Mouse (Mus musculus) MEL (cell line): ENCODE results near the gene Selenom. TPM values are rescaled to one million over a fixed set of nuclear protein-coding genes. Genes with fewer than 3 reads are reported as not detected.

Source experiments
- DNase-seq: peaks from one replicate; pipeline ENCODE4 v3.0.0; 2011; ENCODE audit warnings: low read depth, low spot score
- H3K27ac ChIP-seq: 2 replicates; pipeline ENCODE4 v1.5.1; 2012; ENCODE audit warnings: low read depth, mild to moderate bottlenecking, control low read depth, low read length, moderate library complexity; ENCODE audit not compliant: control insufficient read depth
- H3K27me3 ChIP-seq, 2 experiments: fragments of 150-350 bp in 1 of 2; sonication (generic) in 1 of 2; 2 replicates each; pipeline ENCODE4 v1.6.1; 2012; ENCODE audit warnings: low read length in 2 of 2, mild to moderate bottlenecking in 2 of 2, improper control_type of control experiment in 1 of 2, moderate library complexity in 1 of 2; ENCODE audit not compliant: insufficient read depth in 2 of 2, control insufficient read depth in 1 of 2
- H3K36me3 ChIP-seq, 2 experiments: 2 replicates each; pipeline ENCODE4 v1.6.1; 2012 to 2014; ENCODE audit warnings: low read length in 2 of 2, improper control_type of control experiment in 1 of 2, inconsistent platforms in 1 of 2, mild to moderate bottlenecking in 1 of 2; ENCODE audit not compliant: insufficient read depth in 2 of 2, control insufficient read depth in 1 of 2
- H3K4me1 ChIP-seq, 2 experiments: fragments of 150-350 bp in 1 of 2; sonication (generic) in 1 of 2; 2 replicates each; pipeline ENCODE4 v1.6.1; 2012; ENCODE audit warnings: low read length in 2 of 2, improper control_type of control experiment in 1 of 2, mild to moderate bottlenecking in 1 of 2; ENCODE audit not compliant: insufficient read depth in 2 of 2, control insufficient read depth in 1 of 2
- H3K4me3 ChIP-seq, 2 experiments: fragments of 150-350 bp in 1 of 2; sonication (generic) in 1 of 2; 2 replicates each; pipeline ENCODE4 v1.5.1; 2012; ENCODE audit warnings: low read depth in 2 of 2, low read length in 2 of 2, mild to moderate bottlenecking in 2 of 2, moderate library complexity in 2 of 2, control low read depth in 1 of 2, improper control_type of control experiment in 1 of 2; ENCODE audit not compliant: control insufficient read depth in 1 of 2, insufficient read depth in 1 of 2
- H3K79me2 ChIP-seq: 2 replicates; pipeline ENCODE4 v1.6.1; 2012; ENCODE audit warnings: mild to moderate bottlenecking, low read length, moderate library complexity; ENCODE audit not compliant: control insufficient read depth, poor library complexity, insufficient read depth
- H3K9ac ChIP-seq: 2 replicates; pipeline ENCODE4 v1.6.1; 2012; ENCODE audit warnings: low read depth, mild to moderate bottlenecking, control low read depth, low read length, moderate library complexity; ENCODE audit not compliant: control insufficient read depth, poor library complexity, severe bottlenecking
- H3K9me3 ChIP-seq: fragments of 150-350 bp; sonication (generic); replicated peaks from 2 replicates; pipeline ENCODE4 v1.6.1; 2012; ENCODE audit warnings: mild to moderate bottlenecking, low read length, improper control_type of control experiment, moderate library complexity; ENCODE audit not compliant: insufficient read depth
- CHD2 ChIP-seq: IDR thresholded peaks from 2 replicates; pipeline ENCODE4 v1.6.1; 2011; ENCODE audit warnings: low read length, improper control_type of control experiment
- E2F4 ChIP-seq: IDR thresholded peaks from 2 replicates; pipeline ENCODE4 v1.6.1; 2011; ENCODE audit warnings: low read depth, low read length, improper control_type of control experiment, borderline replicate concordance
- ELF1 ChIP-seq: IDR thresholded peaks from 2 replicates; pipeline ENCODE4 v1.6.1; 2014; ENCODE audit warnings: low read depth, mild to moderate bottlenecking, inconsistent platforms, low read length, improper control_type of control experiment, moderate library complexity
- MAFK ChIP-seq: IDR thresholded peaks from 2 replicates; pipeline ENCODE4 v1.6.1; 2011; ENCODE audit warnings: low read depth, mild to moderate bottlenecking, low read length, improper control_type of control experiment, borderline replicate concordance
- MYC ChIP-seq: IDR thresholded peaks from 2 replicates; pipeline ENCODE4 v1.6.1; 2011; ENCODE audit warnings: low read depth, mild to moderate bottlenecking, low read length, improper control_type of control experiment, moderate library complexity
- NRF1 ChIP-seq: IDR thresholded peaks from 2 replicates; pipeline ENCODE4 v1.6.1; 2014; ENCODE audit warnings: low read depth, mild to moderate bottlenecking, inconsistent platforms, low read length, improper control_type of control experiment, moderate library complexity; ENCODE audit not compliant: poor library complexity, insufficient read depth, severe bottlenecking
- POLR2AphosphoS2 ChIP-seq: IDR thresholded peaks from 2 replicates; pipeline ENCODE4 v1.6.1; 2011; ENCODE audit warnings: low read length, improper control_type of control experiment
- POLR2AphosphoS5 ChIP-seq: IDR thresholded peaks from 2 replicates; pipeline ENCODE4 v1.6.1; 2012; ENCODE audit warnings: low read depth, borderline replicate concordance, mild to moderate bottlenecking, inconsistent platforms, low read length, moderate library complexity, mixed read lengths
- TAL1 ChIP-seq: IDR thresholded peaks from 2 replicates; pipeline ENCODE4 v1.6.1; 2012; ENCODE audit warnings: mild to moderate bottlenecking, inconsistent platforms, low read length, moderate library complexity, mixed read lengths
- TBP ChIP-seq: IDR thresholded peaks from 2 replicates; pipeline ENCODE4 v1.8.0; 2011; ENCODE audit warnings: low read depth, low read length, improper control_type of control experiment
- TCF12 ChIP-seq: IDR thresholded peaks from 2 replicates; pipeline ENCODE4 v1.6.1; 2014; ENCODE audit warnings: low read depth, mild to moderate bottlenecking, inconsistent platforms, low read length, improper control_type of control experiment, moderate library complexity
- ZC3H11A ChIP-seq: IDR thresholded peaks from 2 replicates; pipeline ENCODE4 v1.6.1; 2012; ENCODE audit warnings: low read depth, mild to moderate bottlenecking, inconsistent platforms, low read length, improper control_type of control experiment
- ZMIZ1 ChIP-seq: IDR thresholded peaks from 2 replicates; pipeline ENCODE4 v1.6.1; 2012; ENCODE audit warnings: low read depth, mild to moderate bottlenecking, inconsistent platforms, low read length, improper control_type of control experiment, moderate library complexity
- polyA plus RNA-seq, 2 experiments: library from polyadenylated mRNA; stranded (reverse) in 1 of 2; unstranded in 1 of 2; fragments of >175 nt in 1 of 2; fragments of >200 nt in 1 of 2; gene quantifications; 2 replicates each; pipeline versions ENCODE4 v1.2.1 to v1.2.4; 2012; ENCODE audit warnings: low replicate concordance in 2 of 2, low read depth in 1 of 2; ENCODE audit not compliant: insufficient read length in 2 of 2, insufficient read depth in 1 of 2, missing spikeins in 1 of 2
- total RNA-seq: library from RNA; depleted of rRNA; stranded (reverse); fragments of 300-350 nt; gene quantifications from 2 replicates; pipeline ENCODE4 v1.2.3, GENCODE M21; 2012; rRNA removed

Selenom gene
- total and polyA plus RNA-seq, 3 experiments = 29.5 to 35.4 TPM; not detected in 1

DNA sequence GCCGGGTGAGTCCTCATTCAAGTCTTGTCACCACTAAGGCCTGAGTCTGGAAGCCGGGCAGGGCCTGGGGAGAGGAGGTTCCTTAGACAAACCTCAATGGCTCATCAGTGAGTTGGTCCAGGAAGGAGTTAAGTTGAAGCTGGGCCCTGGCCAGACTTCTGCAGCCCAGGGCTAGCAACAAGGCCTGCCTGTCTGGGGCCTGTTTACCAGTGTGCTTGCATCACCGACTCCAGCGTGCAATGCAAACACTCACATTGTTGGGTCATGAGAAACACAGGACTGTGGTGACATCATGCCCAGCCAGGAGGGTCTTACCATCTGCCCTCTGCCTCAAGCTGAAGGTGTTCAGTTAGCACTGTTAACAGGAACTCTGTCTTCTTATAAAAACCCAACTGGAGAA, 51.5 kb downstream of the Selenom start:
- DNase-seq = no peak
- Histone ChIP-seq H3K27ac (no peak overlapping the region), H3K9ac (no peak overlapping the region), H3K36me3 (peaks cover 0 to 4% of the 10 kb centered on the region in 2 experiments; a peak in 2 of 4 replicates), H3K79me2 (no peaks in the 10 kb centered on the region), H3K4me1 (peaks cover 0 to 11% of the 10 kb centered on the region in 2 experiments; a peak in 2 of 4 replicates), H3K27me3 (no peaks in the 10 kb centered on the region; a peak in 1 of 4 replicates), H3K9me3 (no peaks in the 10 kb centered on the region), H3K4me3 (no peak overlapping the region)
- no peak for TF ChIP-seq CHD2
- no peak for TF ChIP-seq NRF1
- TF ChIP-seq MYC = no peak
- TF ChIP-seq POLR2AphosphoS2 = no peak
- TF ChIP-seq POLR2AphosphoS5 = no peak
- TF ChIP-seq E2F4 = no peak
- no peak for TF ChIP-seq TBP
- no peak for TF ChIP-seq ZC3H11A
- no peak for TF ChIP-seq MAFK
- no peak for TF ChIP-seq TCF12
- no peak for TF ChIP-seq TAL1
- TF ChIP-seq ZMIZ1 = no peak
- TF ChIP-seq ELF1 = no peak

Other genes with a start within 250 kb of the Selenom start
- 204 and 212 TPM in 2 replicates for gene Drg1, start 248.3 kb upstream of the Selenom start, total RNA-seq
- gene Drg1, start 248.3 kb upstream of the Selenom start, polyA plus RNA-seq = 1,000 to 10,000 TPM in 1 of 2 experiments, 100 to 1,000 TPM in 1; 161 to 1,664 TPM
- 52.0 and 63.1 TPM in 2 replicates for gene Patz1, start 225.8 kb upstream of the Selenom start, total RNA-seq
- gene Patz1, start 225.8 kb upstream of the Selenom start, polyA plus RNA-seq = 10 to 100 TPM in 1 of 2 experiments, not detected in 1; 63.5 TPM
- 0.88 and 1.7 TPM in 2 replicates for gene Pik3ip1, start 184.3 kb upstream of the Selenom start, total RNA-seq
- 1 to 10 TPM in 1 of 2 experiments, not detected in 1; 2.7 TPM for gene Pik3ip1, start 184.3 kb upstream of the Selenom start, polyA plus RNA-seq
- 19.6 and 21.9 TPM in 2 replicates for gene Limk2, start 105.5 kb upstream of the Selenom start, total RNA-seq
- 10 to 100 TPM in 1 of 2 experiments, not detected in 1; 29.1 TPM for gene Limk2, start 105.5 kb upstream of the Selenom start, polyA plus RNA-seq
- 9.5 and 9.9 TPM in 2 replicates for gene Rnf185, start 62.3 kb upstream of the Selenom start, total RNA-seq
- 10 to 100 TPM in 1 of 2 experiments, not detected in 1; 13.8 TPM for gene Rnf185, start 62.3 kb upstream of the Selenom start, polyA plus RNA-seq
- 0.15 and 0.29 TPM in 2 replicates for gene Pla2g3, start 26.4 kb upstream of the Selenom start, total RNA-seq
- gene Pla2g3, start 26.4 kb upstream of the Selenom start, polyA plus RNA-seq = under 1 TPM in 1 of 2 experiments, not detected in 1; 0.39 TPM
- gene Inpp5j, start 9.9 kb upstream of the Selenom start, total RNA-seq = 0.23 TPM in 2 replicates
- 1 to 10 TPM in 1 of 2 experiments, not detected in 1; 2.9 TPM for gene Inpp5j, start 9.9 kb upstream of the Selenom start, polyA plus RNA-seq
- 203 and 204 TPM in 2 replicates for gene Smtn, start 25.9 kb downstream of the Selenom start, total RNA-seq
- gene Smtn, start 25.9 kb downstream of the Selenom start, polyA plus RNA-seq = 100 to 1,000 TPM in 1 of 2 experiments, not detected in 1; 370 TPM
- gene Morc2a, start 134.5 kb downstream of the Selenom start, total RNA-seq = 12.8 and 14.7 TPM in 2 replicates
- gene Morc2a, start 134.5 kb downstream of the Selenom start, polyA plus RNA-seq = 10 to 100 TPM; 23.4 to 25.6 TPM